Mouse (Mus musculus): ENCODE results near the gene Bpgm. TPM values are rescaled to one million over a fixed set of nuclear protein-coding genes. Genes with fewer than 3 reads are reported as not detected.

Gene Bpgm
- 10 to 100 TPM; 21.5 to 31.7 TPM for polyA plus RNA-seq (2017; shearing (Covaris generic))

- peak; percentile 98 for ATAC-seq
These were observed at the start of gene Bpgm for GRCm38 (mm10) chr6:34475974-34476794. TSS of gene Bpgm (plus strand) at chr6:34476207.

- ATAC-seq, result no peak
These were observed 37.0 kb upstream of the Bpgm start for GRCm38 (mm10) chr6:34439006-34439405.

- peak; percentile 47 for ATAC-seq
These were observed 34.3 kb upstream of the Bpgm start for GRCm38 (mm10) chr6:34441556-34442257.

GRCm38 (mm10) chr6:34443791-34444190, 32.2 kb upstream of the Bpgm start:
- no peak for ATAC-seq

- peak; percentile 87 for ATAC-seq
These were observed 28.0 kb upstream of the Bpgm start for GRCm38 (mm10) chr6:34447961-34448360.

GRCm38 (mm10) chr6:34448696-34449095, 27.3 kb upstream of the Bpgm start:
- no peak for ATAC-seq

GRCm38 (mm10) chr6:34452963-34453770, 22.8 kb upstream of the Bpgm start:
- no peak for ATAC-seq

GRCm38 (mm10) chr6:34459456-34459855, 16.6 kb upstream of the Bpgm start:
- no peak for ATAC-seq

- no peak for ATAC-seq
These were observed 15.4 kb upstream of the Bpgm start for GRCm38 (mm10) chr6:34460651-34461050.

- no peak for ATAC-seq
These were observed 12.4 kb upstream of the Bpgm start for GRCm38 (mm10) chr6:34463582-34463981.

GRCm38 (mm10) chr6:34471434-34472110, 4.4 kb upstream of the Bpgm start:
- ATAC-seq, result no peak

GRCm38 (mm10) chr6:34473346-34473745, 2.7 kb upstream of the Bpgm start:
- ATAC-seq, result no peak

GRCm38 (mm10) chr6:34474031-34474430, 2.0 kb upstream of the Bpgm start:
- ATAC-seq, result no peak

- peak; percentile 5 for ATAC-seq
These were observed 616 bp upstream of the Bpgm start for GRCm38 (mm10) chr6:34475391-34475790.

GRCm38 (mm10) chr6:34478036-34478435, 2.0 kb downstream of the Bpgm start:
- ATAC-seq, result no peak

GRCm38 (mm10) chr6:34478677-34479360, 2.8 kb downstream of the Bpgm start:
- no peak for ATAC-seq

GRCm38 (mm10) chr6:34479531-34479930, 3.5 kb downstream of the Bpgm start:
- no peak for ATAC-seq

- ATAC-seq, result no peak
These were observed 4.7 kb downstream of the Bpgm start for GRCm38 (mm10) chr6:34480749-34481148.

- ATAC-seq, result no peak
These were observed 5.3 kb downstream of the Bpgm start for GRCm38 (mm10) chr6:34481349-34481748.

GRCm38 (mm10) chr6:34482842-34483241, 6.8 kb downstream of the Bpgm start:
- no peak for ATAC-seq

- no peak for ATAC-seq
These were observed 7.4 kb downstream of the Bpgm start for GRCm38 (mm10) chr6:34483390-34483789.

GRCm38 (mm10) chr6:34483811-34484210, 7.8 kb downstream of the Bpgm start:
- no peak for ATAC-seq

All from CD4-positive, CD25-positive, alpha-beta regulatory T cell, adult 4 months (primary cell).